Mouse (Mus musculus) G1E-ER4 (cell line): ENCODE data around the gene Etl4. TPM values are rescaled to one million over a fixed set of nuclear protein-coding genes. Genes with fewer than 3 reads are reported as not detected.

Experiments
- GATA1 ChIP-seq: IDR thresholded peaks from one replicate; pipeline ENCODE4 v1.8.0; 2012; ENCODE audit warnings: low read length, inconsistent platforms
- polyA plus RNA-seq: library from polyadenylated mRNA; stranded (reverse); fragments of >175 nt; gene quantifications from 2 replicates; pipeline ENCODE4 v1.2.3, GENCODE M21; 2012

Etl4 gene
- polyA plus RNA-seq, 1 experiment, result not detected

- TF ChIP-seq GATA1, result no peak
These were observed 611.3 kb downstream of the Etl4 start for GRCm38 (mm10) chr2:20520636-20521595.

GRCm38 (mm10) chr2:20521686-20522285 is 612.2 kb downstream of the Etl4 start:
- no peak for TF ChIP-seq GATA1

GRCm38 (mm10) chr2:20523636-20524035 is 614.1 kb downstream of the Etl4 start:
- no peak for TF ChIP-seq GATA1

GRCm38 (mm10) chr2:20525879-20526593 is 616.5 kb downstream of the Etl4 start:
- TF ChIP-seq GATA1, result no peak

- TF ChIP-seq GATA1, result no peak
These were observed 617.3 kb downstream of the Etl4 start for GRCm38 (mm10) chr2:20526856-20527255.

GRCm38 (mm10) chr2:20532623-20533022 is 623.0 kb downstream of the Etl4 start:
- no peak for TF ChIP-seq GATA1

- no peak for TF ChIP-seq GATA1
These were observed 628.2 kb downstream of the Etl4 start for GRCm38 (mm10) chr2:20537785-20538184.

GRCm38 (mm10) chr2:20538871-20539270 is 629.3 kb downstream of the Etl4 start:
- no peak for TF ChIP-seq GATA1

GRCm38 (mm10) chr2:20541261-20541660 is 631.7 kb downstream of the Etl4 start:
- no peak for TF ChIP-seq GATA1

- TF ChIP-seq GATA1, result no peak
These were observed 632.7 kb downstream of the Etl4 start for GRCm38 (mm10) chr2:20542286-20542685.

- TF ChIP-seq GATA1, result no peak
These were observed 636.0 kb downstream of the Etl4 start for GRCm38 (mm10) chr2:20545624-20546023.

GRCm38 (mm10) chr2:20546496-20547348 is 637.1 kb downstream of the Etl4 start:
- no peak for TF ChIP-seq GATA1

- TF ChIP-seq GATA1, result no peak
These were observed 637.7 kb downstream of the Etl4 start for GRCm38 (mm10) chr2:20547349-20547677.

- TF ChIP-seq GATA1, result no peak
These were observed 638.4 kb downstream of the Etl4 start for GRCm38 (mm10) chr2:20547686-20548624.
